Mouse (Mus musculus): ENCODE measurements around the gene Tmem107.

Tmem107 gene

DNA sequence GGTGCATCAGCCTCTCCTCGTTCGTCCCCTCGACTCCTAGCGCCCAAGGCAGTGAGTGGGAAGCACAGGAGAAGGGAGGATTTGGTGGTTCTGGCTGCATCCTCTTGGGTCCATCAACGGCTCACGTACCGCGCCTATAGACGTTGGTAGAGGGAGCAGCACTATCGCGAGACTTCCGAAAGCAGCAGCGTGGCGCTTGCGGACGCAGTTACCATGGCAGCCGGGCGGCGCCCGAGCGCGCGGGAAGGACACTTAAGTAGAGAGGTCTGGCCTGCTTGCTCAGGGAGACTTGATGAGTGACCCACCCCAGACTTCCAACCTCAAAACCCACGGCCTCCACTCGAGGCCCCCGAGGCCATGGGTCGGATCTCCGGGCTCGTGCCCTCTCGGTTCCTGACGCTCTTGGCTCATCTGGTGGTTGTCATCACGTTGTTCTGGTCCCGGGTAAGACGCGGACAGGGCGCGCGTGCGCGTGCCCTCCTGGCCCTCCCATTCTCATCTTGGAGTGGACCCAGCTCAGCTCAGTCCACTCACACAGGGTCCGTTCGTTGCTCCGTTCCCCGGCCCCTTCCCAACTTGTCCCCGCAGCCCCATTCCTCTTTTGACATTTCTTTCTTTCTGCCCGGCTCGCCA is at the start of gene Tmem107:
Tmem107 (plus strand) TSS at position 217 of the 633 bp plus-strand sequence.
- DNase-seq (ENCODE audit: low spot score in 2 of 2) = peak; percentile 94 to 95

DNA sequence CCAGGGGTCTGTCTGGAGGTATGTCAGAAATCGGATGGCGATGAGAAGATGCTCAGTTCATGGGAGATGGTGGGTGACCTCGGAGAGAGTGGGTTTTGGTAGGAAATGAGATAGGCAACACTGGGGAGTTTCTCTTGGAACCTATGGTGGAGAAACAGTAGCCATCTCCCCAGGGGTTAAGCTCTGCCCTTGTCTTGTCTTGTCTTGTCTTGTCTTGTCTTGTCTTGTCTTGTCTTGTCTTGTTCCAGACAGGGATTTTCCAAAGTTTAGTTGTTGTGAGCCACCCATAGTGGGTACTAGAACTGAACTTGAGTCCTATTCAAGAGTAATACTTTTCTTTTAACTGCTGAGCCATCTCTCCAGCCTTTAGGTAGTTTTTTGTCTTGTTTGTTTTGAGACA is 44.0 kb upstream of the Tmem107 start:
- DNase-seq (ENCODE audit: low spot score in 2 of 2) = no peak

DNA sequence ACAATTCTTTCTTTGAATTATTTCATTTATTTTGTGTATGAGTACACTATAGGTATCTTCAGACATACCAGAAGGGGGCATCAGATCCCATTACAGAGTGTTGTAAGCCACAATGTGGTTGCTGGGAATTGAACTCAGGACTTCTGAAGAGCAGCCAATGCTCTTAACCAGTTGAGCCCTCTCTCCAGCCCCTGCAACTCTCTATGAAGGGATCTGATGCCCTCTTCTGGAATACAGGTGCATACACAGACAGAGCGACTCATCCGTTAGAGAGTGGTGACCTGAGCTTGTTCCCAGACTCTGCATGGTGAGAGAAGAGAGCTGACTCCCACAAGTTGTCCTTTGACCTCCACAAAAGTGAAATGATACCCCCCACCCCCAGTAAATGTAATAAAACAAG is 41.8 kb upstream of the Tmem107 start:
- no peak for DNase-seq (ENCODE audit: low spot score in 2 of 2)

DNA sequence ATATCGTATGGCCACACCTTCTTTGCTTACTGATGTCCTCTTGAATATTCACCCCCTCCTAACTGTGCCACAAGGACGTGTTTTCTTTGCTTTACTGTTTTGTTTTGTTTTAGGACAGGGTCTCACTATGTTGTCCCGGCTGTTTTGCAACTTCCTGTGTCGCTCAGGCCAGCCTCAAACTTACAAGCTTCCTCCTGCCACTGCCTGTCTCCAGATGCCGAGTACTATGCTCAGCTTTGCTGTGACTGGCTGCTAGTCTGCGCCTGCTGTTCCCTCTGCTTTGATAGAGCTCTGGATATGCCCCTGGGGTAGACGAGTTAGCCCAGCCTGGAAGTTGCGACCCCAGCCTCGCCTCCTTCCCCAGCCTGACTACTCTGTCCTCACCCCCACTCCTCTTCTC is 37.1 kb upstream of the Tmem107 start:
- no peak for DNase-seq (ENCODE audit: low spot score in 2 of 2)

DNA sequence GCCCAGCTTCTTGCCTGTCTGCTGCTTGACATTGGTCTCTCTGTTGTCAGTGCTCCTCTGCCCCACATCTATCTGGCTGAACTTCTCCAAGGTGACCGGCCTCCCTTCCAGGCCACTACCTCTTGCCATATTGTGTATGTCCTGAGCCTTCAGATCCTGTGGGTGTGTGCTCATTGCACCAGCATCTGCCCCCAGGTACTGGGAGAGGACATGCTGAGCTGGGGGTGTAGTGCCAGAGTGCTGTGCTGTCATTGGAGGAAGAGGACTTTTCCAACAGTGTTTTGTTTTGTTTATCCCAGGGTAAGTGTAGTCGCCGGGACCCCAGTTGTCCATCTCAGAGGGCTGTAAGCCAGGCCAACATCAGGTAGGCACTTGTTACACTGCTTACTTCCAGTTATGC is 36.0 kb upstream of the Tmem107 start:
- no peak for DNase-seq (ENCODE audit: low spot score in 2 of 2)

DNA sequence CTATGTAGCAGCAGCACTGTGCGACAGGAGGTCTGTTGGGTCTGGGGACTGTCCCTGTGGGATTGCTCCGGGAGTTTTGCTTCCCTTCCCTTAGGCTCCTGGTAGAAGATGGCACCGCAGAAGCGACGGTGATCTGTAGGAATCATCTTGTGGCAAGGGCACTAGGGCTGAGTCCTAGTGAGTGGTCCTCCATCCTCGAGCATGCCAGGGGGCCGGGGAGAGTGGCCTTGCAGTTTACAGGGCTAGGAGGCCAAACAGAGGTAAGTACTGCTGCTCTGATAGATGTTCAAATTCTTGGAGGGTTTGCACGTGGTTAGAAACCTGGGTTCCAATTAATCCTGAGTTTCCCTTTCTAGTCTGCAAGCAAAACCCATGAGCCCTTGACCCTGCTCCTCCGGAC is 35.2 kb upstream of the Tmem107 start:
- DNase-seq (ENCODE audit: low spot score in 2 of 2) = no peak

DNA sequence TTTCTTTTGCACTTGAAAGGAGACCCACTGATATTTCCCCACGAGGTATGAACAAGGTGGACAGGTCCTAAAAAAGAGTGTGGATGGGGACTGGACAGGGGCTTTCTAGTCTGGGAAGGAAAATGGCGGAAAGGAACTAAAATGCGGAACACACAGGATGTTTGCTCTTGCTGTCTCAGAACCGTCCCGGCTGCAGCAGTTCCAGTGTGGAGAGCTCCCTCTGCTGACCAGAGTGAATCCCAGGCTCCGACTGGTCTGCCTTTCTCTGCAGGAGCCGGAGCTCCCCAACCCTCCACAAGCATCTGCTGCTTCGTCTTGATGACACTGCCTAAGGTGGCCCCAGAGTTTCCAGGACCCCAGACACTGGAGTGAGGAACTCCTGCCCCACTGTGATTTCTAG is 34.8 kb upstream of the Tmem107 start:
- peak; percentile 85 to 86 for DNase-seq (ENCODE audit: low spot score in 2 of 2)

DNA sequence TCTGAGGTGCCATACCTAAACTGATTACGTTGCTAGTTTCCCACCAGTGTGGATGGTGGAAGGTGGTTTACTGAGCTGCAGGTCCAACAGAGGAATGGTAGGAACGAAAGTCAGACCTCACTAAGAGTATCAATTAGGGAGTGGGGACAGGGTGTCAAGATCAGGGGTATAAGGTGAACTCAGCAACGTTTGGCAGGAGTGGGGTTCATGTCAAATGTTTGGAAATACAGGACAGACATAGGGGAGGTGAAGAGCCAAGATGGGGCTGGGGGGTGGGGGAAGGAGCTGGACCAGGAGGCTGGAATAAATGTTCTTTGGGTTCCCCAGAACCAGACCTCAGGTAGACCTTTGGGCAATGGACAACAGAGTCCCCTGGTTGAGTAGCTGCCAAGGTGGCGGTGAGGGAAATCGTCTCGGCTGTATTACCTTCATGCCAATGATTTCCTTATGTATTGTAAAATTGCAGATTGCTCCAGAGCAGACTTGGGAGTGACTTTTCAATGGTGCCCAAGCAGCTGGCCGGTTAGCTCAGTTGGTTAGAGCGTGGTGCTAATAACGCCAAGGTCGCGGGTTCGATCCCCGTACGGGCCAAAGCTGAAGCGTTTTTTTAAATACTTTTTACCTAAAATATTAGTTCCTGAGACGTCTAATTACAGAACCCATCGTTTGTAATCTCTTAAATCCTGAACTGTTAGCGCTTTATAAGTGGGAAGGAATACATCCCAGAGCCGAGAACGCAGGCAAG is 33.9 kb upstream of the Tmem107 start:
- peak; percentile 82 to 87 for DNase-seq (ENCODE audit: low spot score in 2 of 2)

DNA sequence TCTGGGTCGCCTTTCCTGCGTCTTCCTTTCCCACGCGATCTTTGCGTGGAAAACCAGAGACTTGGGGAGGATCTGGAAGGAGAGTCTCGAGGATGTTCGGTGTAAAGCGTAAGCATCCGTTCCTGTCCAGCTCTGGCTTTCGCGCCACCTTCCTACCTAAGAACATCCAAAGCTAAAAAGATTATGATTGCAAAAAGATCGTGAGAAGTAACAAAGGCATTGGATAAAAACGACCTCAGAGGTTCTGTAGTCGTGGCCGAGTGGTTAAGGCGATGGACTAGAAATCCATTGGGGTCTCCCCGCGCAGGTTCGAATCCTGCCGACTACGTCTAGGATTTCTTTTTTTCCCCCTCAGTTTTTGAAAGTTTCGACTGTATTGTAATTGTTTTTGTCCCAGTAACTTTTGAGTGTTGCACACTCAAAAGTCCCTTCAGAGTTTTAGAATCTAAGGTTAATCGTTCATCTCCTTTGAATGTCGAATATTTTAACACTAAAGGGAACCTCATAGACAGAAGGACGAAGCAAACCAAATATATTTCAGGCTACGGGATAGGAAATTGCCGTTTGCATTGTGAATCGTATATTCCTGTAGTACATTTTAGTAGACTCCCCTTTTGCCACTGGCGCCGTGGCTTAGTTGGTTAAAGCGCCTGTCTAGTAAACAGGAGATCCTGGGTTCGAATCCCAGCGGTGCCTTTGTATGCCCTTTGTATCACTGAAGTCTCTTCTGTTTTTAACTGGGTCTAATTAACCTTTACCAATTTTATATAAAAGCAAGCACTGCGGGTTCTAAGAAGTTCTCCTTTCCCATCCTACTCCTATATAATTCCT is 33.2 kb upstream of the Tmem107 start:
- peak; percentile 81 to 87 for DNase-seq (ENCODE audit: low spot score in 2 of 2)

DNA sequence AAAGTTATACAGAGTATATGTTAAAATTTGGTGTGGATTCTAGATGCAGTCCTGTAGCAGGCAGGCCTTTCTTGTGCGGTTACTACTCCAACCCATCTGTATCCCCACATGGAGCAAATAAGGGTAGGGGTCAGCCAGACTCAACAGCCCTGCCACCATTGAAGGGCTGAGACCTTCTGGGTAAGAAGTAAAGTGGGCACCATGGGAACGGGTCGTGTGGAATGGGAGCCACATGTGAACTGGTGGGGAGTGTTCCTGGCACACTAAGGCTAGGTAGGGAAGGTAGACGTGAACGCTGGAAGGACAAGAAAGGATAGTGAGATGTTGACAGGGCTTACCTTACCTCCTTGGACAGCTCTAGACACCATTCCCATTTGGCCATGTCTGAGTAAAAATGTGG is 32.4 kb upstream of the Tmem107 start:
- no peak for DNase-seq (ENCODE audit: low spot score in 2 of 2)

DNA sequence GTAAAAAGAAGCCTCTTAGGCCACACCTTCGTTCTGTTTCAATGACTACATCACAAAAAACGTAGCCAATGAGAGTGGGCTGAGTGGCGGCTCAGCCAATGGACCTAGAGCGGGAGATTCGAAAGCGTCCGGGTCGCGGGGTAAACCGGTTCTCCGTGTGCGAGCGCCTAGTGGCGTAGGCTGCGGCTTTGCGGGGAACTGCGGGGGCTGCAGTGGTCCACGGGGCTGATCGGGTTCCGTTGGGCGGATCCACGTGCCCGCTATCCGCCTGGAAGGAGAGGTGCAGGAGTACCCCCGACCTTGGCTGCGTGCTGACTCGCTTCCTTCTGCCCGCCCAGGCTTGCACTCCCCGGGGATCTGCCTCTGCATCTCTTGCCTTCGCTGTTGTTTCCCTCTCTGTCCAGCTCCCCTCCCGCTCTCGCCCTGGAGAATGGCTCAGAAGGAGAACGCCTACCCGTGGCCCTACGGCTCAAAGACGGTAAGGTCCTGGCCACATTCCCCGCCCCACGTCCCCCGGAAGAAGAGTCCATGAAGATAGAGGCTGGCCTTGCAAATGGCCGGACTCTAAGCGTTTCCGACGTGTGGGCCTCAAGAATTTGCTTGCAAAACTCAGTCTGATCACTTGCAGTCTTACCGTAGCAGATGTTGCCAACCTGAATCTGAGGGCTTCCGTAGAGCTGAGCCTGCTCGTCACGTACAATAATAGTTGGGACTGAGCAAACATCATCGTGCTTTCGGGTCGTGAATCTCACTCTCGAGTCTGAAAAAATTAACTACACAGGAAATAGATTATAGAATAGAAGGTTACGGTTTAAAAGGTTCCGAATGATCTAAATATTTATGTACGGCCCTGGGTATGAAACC is 24.8 kb upstream of the Tmem107 start, which contains the start of gene Aurkb:
Aurkb (plus strand) TSS at position 117 of the 864 bp plus-strand sequence.
- peak; percentile 81 to 87 for DNase-seq (ENCODE audit: low spot score in 2 of 2)

DNA sequence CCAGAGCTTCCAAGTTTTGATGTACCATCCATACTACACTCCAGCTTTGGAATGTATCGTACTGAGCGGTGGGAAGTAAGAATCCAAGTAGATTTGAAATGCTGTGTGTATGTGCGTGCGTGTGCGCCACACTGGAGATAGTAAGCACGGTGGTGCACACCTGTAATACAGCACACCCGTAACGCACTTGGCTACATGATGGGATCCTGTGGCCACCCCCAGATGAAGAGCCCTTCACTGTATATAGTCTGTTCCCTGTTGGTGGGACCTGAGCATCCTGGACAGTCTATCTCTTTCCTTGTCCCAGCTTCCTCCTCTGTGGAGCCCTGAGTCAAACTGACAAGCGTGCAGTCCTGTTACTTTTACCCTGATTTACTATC is 24.2 kb upstream of the Tmem107 start:
- DNase-seq (ENCODE audit: low spot score in 2 of 2) = no peak

DNA sequence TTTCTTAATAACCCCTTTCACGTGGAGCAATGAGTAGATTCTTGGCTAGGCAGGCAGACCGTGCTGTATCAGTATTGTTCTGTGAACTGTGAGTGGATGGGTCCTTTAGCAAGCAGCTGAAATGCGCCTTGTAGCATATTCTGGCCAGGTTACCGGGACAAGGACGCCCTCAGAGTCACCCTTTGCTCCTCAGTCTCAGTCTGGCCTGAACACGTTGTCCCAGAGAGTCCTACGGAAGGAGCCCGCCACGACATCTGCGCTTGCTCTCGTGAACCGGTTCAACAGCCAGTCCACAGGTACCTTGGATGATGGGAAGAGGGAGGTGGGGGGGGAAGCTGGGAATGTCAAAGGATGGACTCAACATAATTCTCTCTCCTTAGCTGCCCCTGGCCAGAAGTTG is 23.0 kb upstream of the Tmem107 start:
- DNase-seq (ENCODE audit: low spot score in 2 of 2) = no peak

DNA sequence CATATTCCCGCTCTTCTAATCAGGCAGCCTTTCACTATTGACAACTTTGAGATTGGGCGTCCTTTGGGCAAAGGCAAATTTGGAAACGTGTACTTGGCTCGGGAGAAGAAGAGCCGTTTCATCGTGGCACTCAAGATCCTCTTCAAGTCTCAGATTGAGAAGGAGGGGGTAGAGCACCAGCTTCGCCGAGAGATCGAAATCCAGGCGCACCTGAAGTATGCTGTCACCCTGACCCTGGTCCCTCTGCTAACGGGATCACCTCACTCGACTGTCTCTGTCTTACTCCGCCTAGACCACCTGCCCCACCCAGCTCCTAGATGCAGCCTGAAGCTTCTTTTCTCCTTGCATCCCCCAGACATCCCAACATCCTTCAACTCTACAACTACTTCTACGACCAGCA is 22.5 kb upstream of the Tmem107 start:
- no peak for DNase-seq (ENCODE audit: low spot score in 2 of 2)

DNA sequence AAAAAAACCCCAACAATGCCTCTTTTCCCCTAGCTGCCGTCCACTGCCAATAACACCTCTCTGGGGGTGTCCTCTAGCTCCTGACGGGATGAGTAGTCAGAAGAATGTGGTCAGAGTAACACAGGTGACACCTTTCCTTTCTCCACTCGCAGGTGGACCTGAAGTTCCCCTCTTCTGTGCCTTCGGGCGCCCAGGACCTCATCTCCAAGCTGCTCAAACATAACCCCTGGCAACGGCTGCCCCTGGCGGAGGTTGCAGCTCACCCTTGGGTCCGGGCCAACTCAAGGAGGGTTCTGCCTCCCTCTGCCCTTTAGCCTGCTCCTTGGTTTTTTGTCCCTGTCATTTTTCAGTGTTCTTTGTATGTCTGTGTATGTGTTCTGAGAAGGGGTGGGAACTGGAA is 19.9 kb upstream of the Tmem107 start:
- no peak for DNase-seq (ENCODE audit: low spot score in 2 of 2)

DNA sequence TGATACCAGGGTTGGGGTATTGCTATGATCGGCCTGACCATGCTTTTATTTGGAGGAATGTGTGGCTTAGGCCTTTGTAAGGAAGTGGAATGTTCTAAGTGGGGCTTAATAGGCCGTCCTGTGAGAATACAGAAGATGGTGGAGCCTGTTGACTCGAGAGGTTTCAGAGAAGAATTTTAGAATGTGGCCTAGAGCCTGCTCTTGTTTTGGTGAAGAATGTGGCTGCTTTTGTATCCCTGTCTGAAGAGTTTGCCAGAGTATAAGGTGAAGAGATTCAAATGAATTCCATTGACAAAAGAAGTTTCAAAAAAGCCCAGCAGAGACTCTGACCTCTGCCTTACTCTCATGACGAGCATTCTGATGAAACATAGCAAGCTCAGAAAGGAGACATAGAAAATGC is 18.8 kb upstream of the Tmem107 start:
- DNase-seq (ENCODE audit: low spot score in 2 of 2) = no peak

DNA sequence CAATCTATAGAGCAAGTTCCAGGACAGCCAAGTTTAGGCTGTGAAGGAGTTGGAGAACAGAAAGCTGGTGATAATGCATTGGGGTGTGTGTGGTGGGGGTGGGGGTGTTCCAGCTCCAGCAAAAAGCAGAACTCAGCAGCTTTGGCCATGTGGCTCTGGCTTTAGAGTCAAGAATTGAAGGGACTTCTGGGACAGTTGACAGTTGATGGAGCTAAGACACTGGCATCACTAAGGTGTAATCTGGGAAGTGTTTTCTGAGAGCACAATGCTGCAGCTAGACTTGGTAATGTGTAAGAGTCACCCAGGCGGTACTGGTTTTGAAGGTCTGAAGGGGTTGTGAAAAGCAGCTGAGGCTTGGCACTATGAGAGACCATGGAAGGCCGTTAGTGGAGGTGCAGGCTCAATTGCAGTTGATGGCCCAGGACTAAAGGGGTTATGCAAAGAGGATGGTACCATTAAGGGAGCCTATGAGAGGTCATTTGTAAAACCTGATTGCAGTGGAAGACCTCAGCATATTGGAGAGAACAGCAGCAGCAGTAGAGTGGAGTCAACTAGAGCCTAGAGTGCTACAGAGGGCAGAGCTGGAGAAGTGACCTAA is 17.7 kb upstream of the Tmem107 start:
- no peak for DNase-seq (ENCODE audit: low spot score in 2 of 2)

DNA sequence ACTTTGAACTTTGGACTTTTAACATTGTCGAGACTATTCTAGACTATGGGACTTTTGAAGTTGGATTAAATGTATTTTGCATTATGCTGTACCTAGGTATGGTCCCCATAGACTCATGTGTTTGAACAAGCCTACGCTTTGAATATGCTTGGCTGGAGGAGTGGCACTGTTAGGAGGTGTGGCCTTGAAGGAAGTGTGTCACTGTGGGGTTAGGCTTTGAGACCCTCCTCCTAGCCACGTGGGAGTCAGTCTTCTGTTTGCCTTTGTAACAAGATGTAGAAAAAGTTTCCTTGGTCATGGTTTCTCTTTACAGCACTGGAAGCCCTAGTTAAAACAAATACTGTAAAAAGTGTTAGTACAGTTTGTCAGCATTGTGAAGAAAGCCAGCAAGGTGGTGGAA is 16.8 kb upstream of the Tmem107 start:
- no peak for DNase-seq (ENCODE audit: low spot score in 2 of 2)

DNA sequence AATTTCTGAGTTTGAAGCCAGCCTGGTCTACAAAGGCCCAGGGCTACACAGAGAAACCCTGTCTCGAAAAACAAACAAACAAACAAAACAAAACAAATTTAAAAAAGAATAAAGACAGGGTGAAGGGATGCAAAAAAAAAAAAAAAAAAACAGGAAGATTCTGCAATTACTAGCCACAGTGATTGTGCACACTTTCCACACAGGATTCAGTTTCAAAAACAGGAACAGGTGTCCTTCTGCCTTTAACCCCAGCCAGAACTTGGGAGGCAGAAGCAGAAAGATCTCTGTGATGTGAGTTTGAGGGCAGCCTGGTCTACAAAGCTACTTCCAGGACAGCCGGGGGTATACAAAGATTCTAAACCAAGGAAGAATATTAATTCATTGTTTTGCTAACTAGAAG is 12.3 kb upstream of the Tmem107 start:
- DNase-seq (ENCODE audit: low spot score in 2 of 2) = no peak

DNA sequence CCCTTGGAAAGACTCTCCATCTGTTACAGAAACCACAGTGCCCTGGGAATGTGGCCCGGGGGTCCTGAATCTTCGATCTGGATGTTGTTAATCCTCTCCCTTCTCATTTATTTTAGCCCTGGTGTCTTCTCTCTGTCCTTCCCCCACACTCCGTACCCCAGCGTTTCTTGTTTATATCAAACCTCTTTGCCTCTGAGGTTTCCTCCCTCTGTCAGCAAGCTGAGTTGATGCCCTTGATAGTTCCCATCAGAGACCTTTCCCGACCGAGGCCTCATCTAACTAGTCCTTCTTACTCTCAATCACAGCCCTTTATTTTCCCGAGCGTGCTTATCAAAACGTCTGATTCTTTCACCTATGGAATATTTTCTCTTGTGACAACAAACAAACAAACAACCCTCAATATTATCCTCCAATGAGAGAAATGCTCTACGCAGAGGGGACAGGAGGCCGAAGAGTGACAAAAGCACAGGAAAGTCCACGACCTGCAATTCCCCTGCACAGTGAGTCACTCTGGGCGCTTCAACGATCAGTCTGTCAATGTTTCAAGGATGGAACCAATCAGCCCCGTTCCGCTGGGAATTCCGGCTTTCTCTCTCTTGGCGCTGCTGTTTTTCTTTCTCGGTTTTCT is 11.8 kb upstream of the Tmem107 start:
- DNase-seq (ENCODE audit: low spot score in 2 of 2) = no peak

Data from spleen, postnatal 36 days (tissue).